ENCODE assay signal across 10 mouse cellular contexts in genomic region chr6:131421572-131421971, GRCm38 (mm10). TPM values are rescaled to one million over a fixed set of nuclear protein-coding genes. Genes with fewer than 3 reads are reported as not detected.
A peak's percentile ranks its signal among the peaks of the same experiment; 100 is the strongest.
DNase-seq lines count a peak whose midpoint lies in the region; ATAC-seq and TF ChIP-seq lines count a peak whose summit lies in the region.
"Had no signal": no experiment of that assay in that cellular context is flagged by ENCODE, and none has a peak within 500 bp of the region (broad histone marks: within the 10 kb centered on the region; RNA-seq: fewer than 3 reads in every experiment).

No protein-coding gene starts in this region.

- H3K27me3 ChIP-seq in hindbrain, embryonic 11.5 days (ENCODE audit: control insufficient read depth, insufficient read depth, low read length), result no peaks in the 10 kb centered on the region
- H3K27me3 ChIP-seq in hindbrain, embryonic 12.5 days, result no peaks in the 10 kb centered on the region
- H3K27me3 ChIP-seq in ES-Bruce4 (ENCODE audit: control insufficient read depth, insufficient read depth, low read length, poor library complexity, severe bottlenecking), result no peaks in the 10 kb centered on the region
- no peaks in the 10 kb centered on the region for H3K27me3 ChIP-seq in hindbrain, embryonic 13.5 days
- H3K27me3 ChIP-seq: embryonic facial prominence, embryonic 13.5 days; limb, embryonic 15.5 days had no signal

- TF ChIP-seq CTCF in ES-Bruce4 (IDR thresholded peaks at IDR 0.05; ENCODE audit: low read depth, low read length), result peak; percentile 63

- TF ChIP-seq POLR2A in ES-Bruce4 (IDR thresholded peaks at IDR 0.05; ENCODE audit: insufficient read depth, low read length), result no peak

- no peak for ATAC-seq in hindbrain, embryonic 11.5 days (ENCODE audit: low FRiP score)
- no peak for ATAC-seq in hindbrain, embryonic 12.5 days (ENCODE audit: low FRiP score)
- peak; percentile 81 for ATAC-seq in megakaryocyte, adult 5-6 weeks (ENCODE audit: poor library complexity, severe bottlenecking)
- no peak for ATAC-seq in hindbrain, embryonic 13.5 days (ENCODE audit: low FRiP score)

- 73% methylated on average over 3 of the region's 3 CpGs for WGBS in hindbrain, embryonic 11.5 days
- WGBS in hindbrain, embryonic 12.5 days, result 65% methylated on average over 3 of the region's 3 CpGs
- WGBS in hindbrain, embryonic 13.5 days, result 66% methylated on average over 3 of the region's 3 CpGs

- no peak overlapping the region for H3K27ac ChIP-seq in hindbrain, embryonic 11.5 days (ENCODE audit: low read depth, low read length)
- no peak overlapping the region for H3K27ac ChIP-seq in hindbrain, embryonic 12.5 days
- no peak overlapping the region for H3K27ac ChIP-seq in ES-Bruce4 (ENCODE audit: insufficient read depth, low read length)
- no peak overlapping the region for H3K27ac ChIP-seq in hindbrain, embryonic 13.5 days
- H3K27ac ChIP-seq: embryonic facial prominence, embryonic 13.5 days; limb, embryonic 15.5 days had no signal

- H3K4me3 ChIP-seq in hindbrain, embryonic 11.5 days (ENCODE audit: low read depth, low read length), result no peak overlapping the region
- no peak overlapping the region for H3K4me3 ChIP-seq in hindbrain, embryonic 12.5 days
- no peak overlapping the region for H3K4me3 ChIP-seq in ES-Bruce4 (ENCODE audit: low read depth, low read length)
- H3K4me3 ChIP-seq in hindbrain, embryonic 13.5 days, result no peak overlapping the region
- H3K4me3 ChIP-seq: embryonic facial prominence, embryonic 13.5 days; limb, embryonic 15.5 days had no signal

- H3K36me3 ChIP-seq in hindbrain, embryonic 11.5 days (ENCODE audit: control insufficient read depth, insufficient read depth, low read length), result no peaks in the 10 kb centered on the region
- no peaks in the 10 kb centered on the region for H3K36me3 ChIP-seq in hindbrain, embryonic 12.5 days
- H3K36me3 ChIP-seq in ES-Bruce4 (ENCODE audit: control insufficient read depth, insufficient read depth, low read length, poor library complexity, severe bottlenecking), result no peaks in the 10 kb centered on the region
- no peaks in the 10 kb centered on the region for H3K36me3 ChIP-seq in hindbrain, embryonic 13.5 days
- H3K36me3 ChIP-seq: embryonic facial prominence, embryonic 13.5 days; limb, embryonic 15.5 days had no signal

- H3K9me3 ChIP-seq in hindbrain, embryonic 11.5 days (ENCODE audit: control insufficient read depth, low read length), result no peaks in the 10 kb centered on the region
- no peaks in the 10 kb centered on the region for H3K9me3 ChIP-seq in hindbrain, embryonic 12.5 days (replicated peaks)
- no peaks in the 10 kb centered on the region for H3K9me3 ChIP-seq in ES-Bruce4 (replicated peaks; ENCODE audit: control insufficient read depth, insufficient read depth, low read length, poor library complexity, severe bottlenecking)
- no peaks in the 10 kb centered on the region for H3K9me3 ChIP-seq in hindbrain, embryonic 13.5 days
- H3K9me3 ChIP-seq: embryonic facial prominence, embryonic 13.5 days; limb, embryonic 15.5 days had no signal

- H3K4me1 ChIP-seq in hindbrain, embryonic 11.5 days (replicated peaks; ENCODE audit: control insufficient read depth, insufficient read depth, low read length), result no peaks in the 10 kb centered on the region
- no peaks in the 10 kb centered on the region for H3K4me1 ChIP-seq in hindbrain, embryonic 12.5 days
- no peaks in the 10 kb centered on the region for H3K4me1 ChIP-seq in ES-Bruce4 (ENCODE audit: control insufficient read depth, insufficient read depth, low read length)
- H3K4me1 ChIP-seq in hindbrain, embryonic 13.5 days (replicated peaks), result no peaks in the 10 kb centered on the region
- H3K4me1 ChIP-seq: embryonic facial prominence, embryonic 13.5 days; limb, embryonic 15.5 days had no signal

- DNase-seq in hindbrain, embryonic 11.5 days (ENCODE audit: low spot score), result peak; percentile 21
- peak; percentile 48 for DNase-seq in brain, adult 2 months (ENCODE audit: low read depth, low spot score)
- DNase-seq in kidney, adult 8-10 months, result peak; percentile 12 to 20
- DNase-seq in frontal cortex, postnatal 14 days (ENCODE audit: low spot score in 2 of 2), result no peak

- TF ChIP-seq EP300 in ES-Bruce4 (IDR thresholded peaks at IDR 0.05; ENCODE audit: insufficient read depth, low read depth, low read length), result no peak

- no peak overlapping the region for H3K9ac ChIP-seq in hindbrain, embryonic 11.5 days (ENCODE audit: low read depth, low read length)
- H3K9ac ChIP-seq in hindbrain, embryonic 12.5 days, result no peak overlapping the region
- H3K9ac ChIP-seq in ES-Bruce4 (ENCODE audit: low read depth, poor library complexity, severe bottlenecking), result no peak overlapping the region
- H3K9ac ChIP-seq in hindbrain, embryonic 13.5 days, result no peak overlapping the region
- H3K9ac ChIP-seq: embryonic facial prominence, embryonic 13.5 days; limb, embryonic 15.5 days had no signal

- no peak overlapping the region for H3K4me2 ChIP-seq in hindbrain, embryonic 11.5 days (replicated peaks; ENCODE audit: low read depth, low read length)
- H3K4me2 ChIP-seq in hindbrain, embryonic 12.5 days (replicated peaks), result no peak overlapping the region
- H3K4me2 ChIP-seq in hindbrain, embryonic 13.5 days, result no peak overlapping the region
- H3K4me2 ChIP-seq: embryonic facial prominence, embryonic 13.5 days; limb, embryonic 15.5 days had no signal

RNA-seq across cellular contexts. Expression of gene Ybx3, which starts 33.3 kb away (rescaled TPM):
- polyA plus RNA-seq in hindbrain, embryonic 11.5 days (2014; fragmentation: Nextera tagmentation; extraction: Ambion mirVana), result 34.4 and 38.8 TPM in 2 replicates
- 24.6 and 26.4 TPM in 2 replicates for polyA plus RNA-seq in hindbrain, embryonic 12.5 days (2016; fragmentation: Nextera tagmentation; extraction: Ambion mirVana)
- polyA plus RNA-seq in ES-Bruce4 (2011; ENCODE audit: insufficient read depth, insufficient read length, low read depth, missing spikeins), result 357 and 371 TPM in 2 replicates
- 198 and 202 TPM in 2 replicates for total RNA-seq in megakaryocyte, adult 5-6 weeks (2015)
- total RNA-seq in megakaryocyte, adult 5-6 weeks (2017), result 215 and 291 TPM in 2 replicates
- 23.0 and 26.6 TPM in 2 replicates for polyA plus RNA-seq in hindbrain, embryonic 13.5 days (2015; fragmentation: Nextera tagmentation; extraction: Ambion mirVana)

Comparison
In these comparisons a context has a peak if more than half of its experiments do, and no peak if none do; other contexts are left out.
1. DNase-seq: peak in hindbrain, embryonic 11.5 days (single experiment), brain, adult 2 months (single experiment) and kidney, adult 8-10 months (2 of 2); none in frontal cortex, postnatal 14 days (0 of 2).